Mouse (Mus musculus): Measurements from ENCODE around the gene Tpbgl.

DNA sequence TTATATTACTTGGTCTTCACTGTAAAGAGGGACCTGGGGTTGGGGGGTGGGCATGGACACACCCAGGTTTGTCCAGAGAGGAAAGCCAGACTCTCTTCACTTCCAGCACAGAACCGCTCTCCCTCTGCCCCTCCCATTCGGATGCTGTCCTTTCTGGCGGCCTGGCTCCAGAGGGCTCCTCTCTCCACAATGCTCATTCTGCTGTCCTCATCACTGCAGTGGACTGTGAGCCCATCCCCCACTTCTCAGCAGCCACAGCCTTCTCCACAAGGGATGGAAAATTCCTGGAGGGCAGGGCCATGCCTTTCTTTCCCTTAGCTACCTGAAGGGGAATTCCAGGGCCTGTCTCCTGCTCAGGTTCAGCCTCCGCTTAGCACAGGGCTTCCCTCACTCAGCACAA is 41.9 kb upstream of the Tpbgl start:
- no peak for TF ChIP-seq TAL1 (IDR thresholded peaks at IDR 0.05; ENCODE audit: low read length)
- no peak for TF ChIP-seq GATA1 (IDR thresholded peaks at IDR 0.05; ENCODE audit: low read length)
